Mouse (Mus musculus) hindbrain, embryonic 16.5 days (tissue): ENCODE results near the gene Gck. TPM values are rescaled to one million over a fixed set of nuclear protein-coding genes. Genes with fewer than 3 reads are reported as not detected.

ENCODE experiments used
- ATAC-seq: fragments of 200-750 bp; cut with Nextera tagmentation; 2 replicates; pipeline ENCODE4 v1.8.0; 2017; ENCODE audit warnings: moderate TSS enrichment, moderate library complexity
- H3K27ac ChIP-seq: fragments of 300-500 bp; sonication (generic); 2 replicates; pipeline ENCODE4 v1.5.1; 2014; ENCODE audit warnings: low read depth, mild to moderate bottlenecking, control low read depth, low read length, moderate library complexity
- H3K27me3 ChIP-seq: fragments of 300-500 bp; sonication (generic); replicated peaks from 2 replicates; pipeline ENCODE4 v1.6.1; 2014; ENCODE audit warnings: low read length; ENCODE audit not compliant: control insufficient read depth, insufficient read depth
- H3K36me3 ChIP-seq: fragments of 300-500 bp; sonication (generic); 2 replicates; pipeline ENCODE4 v1.6.1; 2014; ENCODE audit warnings: mild to moderate bottlenecking, low read length, moderate library complexity, mixed read lengths; ENCODE audit not compliant: control insufficient read depth, insufficient read depth
- H3K4me1 ChIP-seq: fragments of 300-500 bp; sonication (generic); 2 replicates; pipeline ENCODE4 v1.6.1; 2014; ENCODE audit warnings: low read depth, low read length; ENCODE audit not compliant: control insufficient read depth, insufficient read depth
- H3K4me2 ChIP-seq: fragments of 300-500 bp; sonication (generic); 2 replicates; pipeline ENCODE4 v1.6.1; 2014; ENCODE audit warnings: mild to moderate bottlenecking, low read length, control low read depth, moderate library complexity
- H3K4me3 ChIP-seq: fragments of 300-500 bp; sonication (generic); 2 replicates; pipeline ENCODE4 v1.5.1; 2014; ENCODE audit warnings: mild to moderate bottlenecking, low read length, control low read depth, moderate library complexity
- H3K9ac ChIP-seq: fragments of 300-500 bp; sonication (generic); 2 replicates; pipeline ENCODE4 v1.6.1; 2014; ENCODE audit warnings: low read depth, mild to moderate bottlenecking, control low read depth, low read length, moderate library complexity
- H3K9me3 ChIP-seq: fragments of 300-500 bp; sonication (generic); 2 replicates; pipeline ENCODE4 v1.6.1; 2014; ENCODE audit warnings: mild to moderate bottlenecking, low read length, moderate library complexity; ENCODE audit not compliant: control insufficient read depth
- WGBS: fragments of 180-500 bp; shearing (Covaris S2); extraction: QIAGEN DNeasy Blood & Tissue Kit; methylation state at CpG from one replicate; pipeline ENCODE4 v1.1.7; 2014; 5-methylcytosine and 5-hydroxymethylcytosine counted together
- polyA plus RNA-seq: library from polyadenylated mRNA; unstranded; fragments of >200 nt; fragmentation: Nextera tagmentation; extraction: Ambion mirVana; gene quantifications from 2 replicates; pipeline ENCODE4 v1.2.1, GENCODE M21; 2015

Gene Gck
- polyA plus RNA-seq, 1 experiment from 2014 or later: 6.6 TPM

DNA sequence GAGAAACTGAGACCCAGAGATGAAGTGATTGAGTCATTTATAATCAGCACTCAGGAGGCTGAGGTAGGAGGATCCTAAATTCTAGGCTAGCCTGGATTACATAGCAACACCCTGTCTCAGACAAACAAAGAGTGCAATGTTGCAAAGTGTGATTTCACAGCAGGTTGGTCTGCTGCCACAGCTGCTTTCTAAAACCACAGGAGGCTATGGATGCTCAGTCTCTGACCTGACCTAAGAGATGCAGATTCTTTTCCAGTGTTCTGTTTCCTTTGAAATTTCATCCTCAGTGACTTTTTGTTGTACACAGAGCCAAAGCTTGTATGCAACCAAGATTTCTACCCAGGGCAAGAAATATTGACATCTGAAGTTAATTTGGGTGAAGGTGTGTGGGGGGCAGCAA, 94.4 kb downstream of the Gck start:
- H3K36me3 ChIP-seq: no peaks in the 10 kb centered on the region
- no peak overlapping the region for H3K4me3 ChIP-seq
- peaks cover 3% of the 10 kb centered on the region for H3K4me1 ChIP-seq
- no peaks in the 10 kb centered on the region for H3K9me3 ChIP-seq
- no peak overlapping the region for H3K4me2 ChIP-seq
- no peak for ATAC-seq
- H3K27ac ChIP-seq: no peak overlapping the region; the same call in 1 of the 2 replicates
- peaks cover 6% of the 10 kb centered on the region for H3K27me3 ChIP-seq
- no peak overlapping the region for H3K9ac ChIP-seq

GRCm38 (mm10) chr11:5852314-5852713, 97.6 kb downstream of the Gck start:
- Histone ChIP-seq H3K27ac (no peak overlapping the region), H3K27me3 (no peaks in the 10 kb centered on the region), H3K4me1 (peaks cover 3% of the 10 kb centered on the region), H3K9me3 (no peaks in the 10 kb centered on the region), H3K9ac (no peak overlapping the region), H3K4me2 (no peak overlapping the region), H3K4me3 (no peak overlapping the region), H3K36me3 (no peaks in the 10 kb centered on the region)
- no peak for ATAC-seq
- WGBS: 56% methylated on average over 1 of the region's 1 CpGs

GRCm38 (mm10) chr11:5851021-5851736, 98.7 kb downstream of the Gck start:
- no peak for ATAC-seq
- Histone ChIP-seq H3K4me2 (no peak overlapping the region), H3K9ac (no peak overlapping the region), H3K27ac (no peak overlapping the region), H3K4me1 (peaks cover 3% of the 10 kb centered on the region), H3K9me3 (no peaks in the 10 kb centered on the region), H3K27me3 (no peaks in the 10 kb centered on the region), H3K36me3 (no peaks in the 10 kb centered on the region), H3K4me3 (no peak overlapping the region)
- 58% methylated on average over 4 of the region's 4 CpGs for WGBS

Other genes starting within 250 kb of the Gck start
- 182 and 207 TPM in 2 replicates for gene Mrps24, start 234.4 kb downstream of the Gck start, polyA plus RNA-seq
- gene Urgcp, start 187.7 kb downstream of the Gck start, polyA plus RNA-seq: 35.6 and 36.7 TPM in 2 replicates
- 148 and 150 TPM in 2 replicates for gene Dbnl, start 161.6 kb downstream of the Gck start, polyA plus RNA-seq
- 3.3 and 13.6 TPM in 2 replicates for gene Pgam2, start 146.3 kb downstream of the Gck start, polyA plus RNA-seq
- 5.5 and 6.1 TPM in 2 replicates for gene Polm, start 112.1 kb downstream of the Gck start, polyA plus RNA-seq
- 27.4 and 35.8 TPM in 2 replicates for gene Aebp1, start 88.1 kb downstream of the Gck start, polyA plus RNA-seq
- 59.6 and 62.5 TPM in 2 replicates for gene Pold2, start 71.8 kb downstream of the Gck start, polyA plus RNA-seq
- 0.49 TPM in 1 of 2 replicates, not detected in the other for gene Myl7, start 51.3 kb downstream of the Gck start, polyA plus RNA-seq
- 98.9 and 99.7 TPM in 2 replicates for gene Ykt6, start 5.6 kb upstream of the Gck start, polyA plus RNA-seq
- gene Camk2b, start 116.3 kb upstream of the Gck start, polyA plus RNA-seq: 138 and 140 TPM in 2 replicates
- 0.71 and 0.81 TPM in 2 replicates for gene A730071L15Rik, start 249.9 kb upstream of the Gck start, polyA plus RNA-seq